Mouse (Mus musculus) liver, embryonic 12.5 days (tissue): ENCODE results near the gene Hoxd3. TPM values are rescaled to one million over a fixed set of nuclear protein-coding genes. Genes with fewer than 3 reads are reported as not detected.

Experiments
- ATAC-seq: fragments of 200-750 bp; cut with Nextera tagmentation; 2 replicates; pipeline ENCODE4 v1.8.0; 2017; ENCODE audit warnings: moderate number of reproducible peaks, mild to moderate bottlenecking, moderate library complexity
- H3K27ac ChIP-seq: fragments of 300-500 bp; sonication (generic); 2 replicates; pipeline ENCODE4 v1.5.1; 2016; ENCODE audit warnings: mild to moderate bottlenecking
- H3K27me3 ChIP-seq: fragments of 300-500 bp; sonication (generic); replicated peaks from 2 replicates; pipeline ENCODE4 v1.6.1; 2016; ENCODE audit warnings: mild to moderate bottlenecking, moderate library complexity
- H3K36me3 ChIP-seq: fragments of 300-500 bp; sonication (generic); 2 replicates; pipeline ENCODE4 v1.6.1; 2016; ENCODE audit warnings: mild to moderate bottlenecking, moderate library complexity
- H3K4me1 ChIP-seq: fragments of 300-500 bp; sonication (generic); 2 replicates; pipeline ENCODE4 v1.6.1; 2016
- H3K4me2 ChIP-seq: fragments of 300-500 bp; sonication (generic); 2 replicates; pipeline ENCODE4 v1.6.1; 2016; ENCODE audit warnings: mild to moderate bottlenecking, moderate library complexity
- H3K4me3 ChIP-seq: fragments of 300-500 bp; sonication (generic); 2 replicates; pipeline ENCODE4 v1.5.1; 2016; ENCODE audit warnings: mild to moderate bottlenecking, moderate library complexity
- H3K9ac ChIP-seq: fragments of 300-500 bp; sonication (generic); 2 replicates; pipeline ENCODE4 v1.6.1; 2016; ENCODE audit warnings: mild to moderate bottlenecking, moderate library complexity
- H3K9me3 ChIP-seq: fragments of 300-500 bp; sonication (generic); replicated peaks from 2 replicates; pipeline ENCODE4 v1.6.1; 2016; ENCODE audit warnings: mild to moderate bottlenecking, moderate library complexity
- WGBS: fragments of 180-500 bp; shearing (Covaris S2); methylation state at CpG from one replicate; pipeline ENCODE4 v1.1.7; 2016; ENCODE audit not compliant: insufficient replicate concordance; 5-methylcytosine and 5-hydroxymethylcytosine counted together
- polyA plus RNA-seq: library from polyadenylated mRNA; unstranded; fragments of >200 nt; fragmentation: Nextera tagmentation; extraction: Ambion mirVana; gene quantifications from 2 replicates; pipeline ENCODE4 v1.2.1, GENCODE M21; 2016

Hoxd3 gene
- polyA plus RNA-seq, 1 experiment from 2014 or later: 0.18 TPM

- no peak overlapping the region for H3K4me2 ChIP-seq
- no peaks in the 10 kb centered on the region for H3K9me3 ChIP-seq
- ATAC-seq: no peak
- no peaks in the 10 kb centered on the region for H3K36me3 ChIP-seq
- peaks cover 6% of the 10 kb centered on the region; the same call in 1 of the 2 replicates for H3K4me1 ChIP-seq
- H3K4me3 ChIP-seq: no peak overlapping the region
- peaks cover 99% of the 10 kb centered on the region for H3K27me3 ChIP-seq
- H3K27ac ChIP-seq: no peak overlapping the region
- WGBS: 11% methylated on average over 2 of the region's 2 CpGs
- H3K9ac ChIP-seq: no peak overlapping the region
These were observed 8.7 kb downstream of the Hoxd3 start for GRCm38 (mm10) chr2:74720384-74720783.

GRCm38 (mm10) chr2:74720955-74721491 lies 9.3 kb downstream of the Hoxd3 start:
- H3K4me3 ChIP-seq: no peak overlapping the region
- H3K4me2 ChIP-seq: no peak overlapping the region
- no peak for ATAC-seq

GRCm38 (mm10) chr2:74721882-74722281 lies 10.2 kb downstream of the Hoxd3 start:
- Histone ChIP-seq H3K9me3 (no peaks in the 10 kb centered on the region), H3K36me3 (no peaks in the 10 kb centered on the region), H3K4me1 (no peaks in the 10 kb centered on the region), H3K9ac (no peak overlapping the region), H3K4me2 (no peak overlapping the region), H3K4me3 (no peak overlapping the region), H3K27me3 (peaks cover 99% of the 10 kb centered on the region), H3K27ac (no peak overlapping the region)
- ATAC-seq: no peak
- 25% methylated on average over 6 of the region's 6 CpGs for WGBS

More at GRCm38 (mm10) chr2:74720955-74721491, 9.3 kb downstream of the Hoxd3 start:
- H3K4me1 ChIP-seq: peaks cover 2% of the 10 kb centered on the region; the same call in 1 of the 2 replicates
- H3K27me3 ChIP-seq: peaks cover 99% of the 10 kb centered on the region
- no peaks in the 10 kb centered on the region for H3K36me3 ChIP-seq
- no peak overlapping the region for H3K9ac ChIP-seq
- H3K9me3 ChIP-seq: no peaks in the 10 kb centered on the region
- 31% methylated on average over 5 of the region's 5 CpGs for WGBS
- H3K27ac ChIP-seq: no peak overlapping the region

GRCm38 (mm10) chr2:74722949-74723348 lies 11.2 kb downstream of the Hoxd3 start:
- Histone ChIP-seq H3K27me3 (peaks cover 99% of the 10 kb centered on the region), H3K4me2 (no peak overlapping the region), H3K9me3 (no peaks in the 10 kb centered on the region), H3K9ac (no peak overlapping the region), H3K4me3 (no peak overlapping the region), H3K4me1 (peaks cover 5% of the 10 kb centered on the region; the same call in 1 of the 2 replicates), H3K36me3 (no peaks in the 10 kb centered on the region), H3K27ac (no peak overlapping the region)
- ATAC-seq: no peak
- WGBS: 15% methylated on average over 8 of the region's 8 CpGs

GRCm38 (mm10) chr2:74724244-74725015 lies 12.7 kb downstream of the Hoxd3 start:
- Histone ChIP-seq H3K4me3 (no peak overlapping the region), H3K9ac (no peak overlapping the region), H3K4me2 (no peak overlapping the region), H3K27me3 (peaks cover 100% of the 10 kb centered on the region), H3K9me3 (no peaks in the 10 kb centered on the region), H3K36me3 (no peaks in the 10 kb centered on the region), H3K4me1 (peaks cover 5% of the 10 kb centered on the region; the same call in 1 of the 2 replicates), H3K27ac (no peak overlapping the region)
- ATAC-seq: no peak
- 34% methylated on average over 7 of the region's 7 CpGs for WGBS

- no peak for ATAC-seq
- H3K9me3 ChIP-seq: no peaks in the 10 kb centered on the region
- WGBS: 22% methylated on average over 17 of the region's 17 CpGs
These were observed 13.4 kb downstream of the Hoxd3 start for GRCm38 (mm10) chr2:74725171-74725570.

GRCm38 (mm10) chr2:74726551-74726950 lies 14.8 kb downstream of the Hoxd3 start, which contains the start of gene Gm28230:
TSS of gene Gm28230 (plus strand) at chr2:74726728.
- no peak for ATAC-seq
- Histone ChIP-seq H3K9me3 (no peaks in the 10 kb centered on the region), H3K4me3 (peak within 1 kb of the TSS; percentile 33), H3K4me1 (peaks cover 5% of the 10 kb centered on the region; the same call in 1 of the 2 replicates), H3K9ac (no peak within 1 kb of the TSS), H3K4me2 (peak within 1 kb of the TSS; percentile 54), H3K36me3 (no peaks in the 10 kb centered on the region), H3K27ac (no peak within 1 kb of the TSS), H3K27me3 (peaks cover 98% of the 10 kb centered on the region)
- WGBS: 26% methylated on average over 5 of the region's 5 CpGs

More at GRCm38 (mm10) chr2:74725171-74725570, 13.4 kb downstream of the Hoxd3 start:
- Histone ChIP-seq H3K27me3 (peaks cover 98% of the 10 kb centered on the region), H3K4me2 (no peak overlapping the region), H3K4me1 (peaks cover 5% of the 10 kb centered on the region; the same call in 1 of the 2 replicates), H3K9ac (no peak overlapping the region), H3K36me3 (no peaks in the 10 kb centered on the region), H3K4me3 (no peak overlapping the region), H3K27ac (no peak overlapping the region)

GRCm38 (mm10) chr2:74726973-74727639 lies 15.4 kb downstream of the Hoxd3 start:
- peak overlapping the region; percentile 33 for H3K4me3 ChIP-seq
- ATAC-seq: no peak
- H3K9ac ChIP-seq: no peak overlapping the region

GRCm38 (mm10) chr2:74727640-74728302 lies 16.0 kb downstream of the Hoxd3 start:
- no peak for ATAC-seq
- Histone ChIP-seq H3K4me1 (peaks cover 5% of the 10 kb centered on the region; the same call in 1 of the 2 replicates), H3K27ac (no peak overlapping the region), H3K4me3 (peak overlapping the region; percentile 33), H3K9me3 (no peaks in the 10 kb centered on the region), H3K9ac (no peak overlapping the region), H3K27me3 (peaks cover 98% of the 10 kb centered on the region), H3K36me3 (no peaks in the 10 kb centered on the region), H3K4me2 (peak overlapping the region; percentile 54)
- 7% methylated on average over 25 of the region's 25 CpGs for WGBS

More at GRCm38 (mm10) chr2:74726973-74727639, 15.4 kb downstream of the Hoxd3 start:
- H3K4me2 ChIP-seq: peak overlapping the region; percentile 54
- H3K27me3 ChIP-seq: peaks cover 98% of the 10 kb centered on the region
- H3K4me1 ChIP-seq: peaks cover 5% of the 10 kb centered on the region; the same call in 1 of the 2 replicates
- no peaks in the 10 kb centered on the region for H3K36me3 ChIP-seq
- 2% methylated on average over 43 of the region's 43 CpGs for WGBS
- no peak overlapping the region for H3K27ac ChIP-seq
- H3K9me3 ChIP-seq: no peaks in the 10 kb centered on the region

- no peaks in the 10 kb centered on the region for H3K9me3 ChIP-seq
- H3K36me3 ChIP-seq: no peaks in the 10 kb centered on the region
- peaks cover 5% of the 10 kb centered on the region; the same call in 1 of the 2 replicates for H3K4me1 ChIP-seq
- H3K9ac ChIP-seq: no peak overlapping the region
- 31% methylated on average over 13 of the region's 13 CpGs for WGBS
- H3K27ac ChIP-seq: no peak overlapping the region
- no peak overlapping the region for H3K4me3 ChIP-seq
- H3K4me2 ChIP-seq: no peak overlapping the region
- no peak for ATAC-seq
- peaks cover 98% of the 10 kb centered on the region for H3K27me3 ChIP-seq
These were observed 16.6 kb downstream of the Hoxd3 start for GRCm38 (mm10) chr2:74728303-74728680.

GRCm38 (mm10) chr2:74730331-74730730 lies 18.6 kb downstream of the Hoxd3 start:
- no peaks in the 10 kb centered on the region for H3K9me3 ChIP-seq
- H3K27ac ChIP-seq: no peak overlapping the region
- peaks cover 98% of the 10 kb centered on the region for H3K27me3 ChIP-seq
- no peak overlapping the region for H3K9ac ChIP-seq
- H3K4me2 ChIP-seq: no peak overlapping the region
- peaks cover 5% of the 10 kb centered on the region; the same call in 1 of the 2 replicates for H3K4me1 ChIP-seq
- H3K36me3 ChIP-seq: no peaks in the 10 kb centered on the region
- 21% methylated on average over 8 of the region's 8 CpGs for WGBS
- H3K4me3 ChIP-seq: no peak overlapping the region
- ATAC-seq: no peak
